Mouse (Mus musculus): ENCODE data around the gene Tesmin.
A peak's percentile ranks its signal among the peaks of the same experiment; 100 is the strongest.

Tesmin gene

GRCm38 (mm10) chr19:3388629-3389057 is at the start of gene Tesmin:
TSS of gene Tesmin (plus strand) at chr19:3388857.
- DNase-seq = peak; percentile 89

- no peak for DNase-seq
Measured at GRCm38 (mm10) chr19:3339187-3339586, 49.5 kb upstream of the Tesmin start.

DNA sequence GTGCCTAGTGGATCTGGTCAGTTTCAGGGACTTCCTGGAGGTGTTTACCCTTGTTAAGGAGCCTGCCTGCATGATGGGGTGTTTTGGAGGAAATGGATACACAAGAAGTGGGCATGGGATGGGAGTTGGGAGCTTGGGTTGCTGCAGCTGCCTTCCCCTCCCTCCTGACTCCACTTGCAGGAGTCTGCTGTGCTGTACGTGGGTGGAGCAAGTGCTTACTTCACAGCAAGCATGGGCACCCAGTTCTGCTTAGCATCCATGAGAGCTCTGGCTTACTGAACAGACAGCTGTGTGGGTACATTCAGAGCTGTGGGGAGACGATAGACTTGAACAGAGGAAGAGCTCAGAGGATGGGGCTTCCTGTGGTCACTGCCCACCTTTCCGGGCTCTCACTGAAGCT is 47.6 kb upstream of the Tesmin start:
- DNase-seq = peak; percentile 53

DNA sequence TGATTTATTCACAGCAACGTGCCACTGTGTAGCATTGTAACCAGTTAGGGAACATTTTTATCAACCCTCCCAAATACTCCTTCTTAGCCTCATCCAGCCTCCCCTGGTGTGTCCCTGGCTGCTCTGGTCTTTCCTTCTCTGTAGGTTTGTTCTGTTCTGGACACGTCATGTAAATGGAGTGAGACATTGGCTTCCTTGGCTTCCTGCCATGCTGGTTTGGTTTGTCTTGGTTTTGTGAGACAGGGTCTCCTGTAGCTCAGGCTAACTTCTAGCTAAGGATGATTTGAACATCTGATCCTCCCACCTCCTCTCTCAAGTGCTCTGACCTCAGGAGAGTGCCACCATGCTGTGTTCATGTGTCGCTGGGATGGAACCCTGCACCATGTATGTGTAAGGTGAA is 44.7 kb upstream of the Tesmin start:
- no peak for DNase-seq

- DNase-seq = no peak
Measured at GRCm38 (mm10) chr19:3344636-3345544, 43.8 kb upstream of the Tesmin start.

GRCm38 (mm10) chr19:3347784-3348183 is 40.9 kb upstream of the Tesmin start:
- no peak for DNase-seq

DNA sequence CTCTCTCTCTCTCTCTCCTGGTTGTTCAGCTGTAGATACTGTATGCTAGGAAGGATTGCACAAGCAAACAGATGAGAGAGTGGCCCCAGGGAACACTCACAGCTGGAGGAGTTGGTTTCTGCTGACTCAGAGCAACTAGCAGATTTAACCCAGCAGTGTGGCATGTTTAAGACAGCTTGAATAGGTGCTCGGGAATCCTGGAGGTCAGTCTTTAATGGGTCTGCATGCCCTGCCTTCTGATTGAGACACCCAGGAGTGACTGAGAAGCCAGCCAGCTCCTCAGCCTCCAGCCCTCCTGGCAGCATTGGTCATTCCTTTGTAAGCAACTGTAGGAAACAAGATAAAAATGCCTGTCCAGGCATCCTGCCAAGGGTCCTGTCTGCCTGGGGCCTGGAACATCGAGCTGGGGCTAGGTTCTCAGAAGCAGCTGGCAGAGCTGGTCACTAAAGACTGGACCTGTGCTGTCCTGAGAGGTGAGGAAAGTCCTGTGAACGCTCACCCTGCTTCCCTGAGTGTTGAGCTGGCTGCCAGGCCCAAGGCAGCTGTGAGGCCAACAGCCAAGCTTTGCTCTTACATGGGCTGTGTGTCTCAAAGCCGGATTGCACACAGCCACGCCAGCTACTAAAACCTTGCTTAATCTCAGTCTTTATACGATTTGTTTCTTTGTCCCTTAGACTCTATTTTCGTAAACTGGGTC is 35.1 kb upstream of the Tesmin start:
- DNase-seq = no peak

GRCm38 (mm10) chr19:3355096-3355495 is 33.6 kb upstream of the Tesmin start:
- DNase-seq = no peak

GRCm38 (mm10) chr19:3356516-3356915 is 32.1 kb upstream of the Tesmin start:
- no peak for DNase-seq

DNA sequence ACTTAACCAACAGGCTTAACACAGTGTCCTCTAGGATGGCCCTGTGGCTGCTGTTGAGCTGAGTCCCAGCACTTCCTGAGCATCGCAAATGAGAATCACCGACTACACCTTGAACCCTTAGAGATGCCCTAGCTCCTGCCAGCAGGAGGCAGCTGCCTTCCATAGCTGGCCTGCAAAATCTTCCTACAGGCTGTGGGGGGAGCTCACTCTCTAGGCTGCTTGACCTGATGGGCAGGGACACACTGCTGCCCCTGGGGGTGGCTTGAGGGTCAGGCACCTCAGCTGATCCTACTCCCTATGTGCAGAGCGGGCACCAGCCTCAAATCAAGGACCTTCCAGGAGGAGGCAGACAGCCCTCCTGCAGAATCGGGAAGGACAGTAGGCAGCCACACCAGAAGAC is 31.0 kb upstream of the Tesmin start:
- DNase-seq = no peak

- DNase-seq = no peak
Measured at GRCm38 (mm10) chr19:3359841-3360588, 28.6 kb upstream of the Tesmin start.

DNA sequence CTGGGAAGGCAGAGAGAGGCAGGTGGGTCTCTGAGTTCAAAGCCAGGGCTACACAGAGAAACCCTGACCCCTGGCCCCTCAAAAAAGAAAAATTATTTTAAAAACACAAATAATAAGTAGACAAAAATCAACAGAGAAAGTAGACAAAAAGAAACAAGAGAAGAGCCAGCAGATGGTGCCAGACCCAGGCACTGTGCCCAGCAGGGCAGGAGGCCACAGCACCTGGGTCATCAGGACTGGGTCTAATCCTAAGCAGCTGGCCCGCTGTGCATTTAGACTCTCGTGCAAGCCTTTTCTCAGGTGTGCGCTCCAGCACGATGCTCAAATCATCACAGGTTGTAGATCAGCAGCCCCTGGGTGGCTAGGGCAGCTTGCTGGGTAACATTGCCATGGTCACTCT is 25.1 kb upstream of the Tesmin start:
- no peak for DNase-seq

- no peak for DNase-seq
Measured at GRCm38 (mm10) chr19:3365089-3365488, 23.6 kb upstream of the Tesmin start.

- DNase-seq = no peak
Measured at GRCm38 (mm10) chr19:3368276-3368675, 20.4 kb upstream of the Tesmin start.

DNA sequence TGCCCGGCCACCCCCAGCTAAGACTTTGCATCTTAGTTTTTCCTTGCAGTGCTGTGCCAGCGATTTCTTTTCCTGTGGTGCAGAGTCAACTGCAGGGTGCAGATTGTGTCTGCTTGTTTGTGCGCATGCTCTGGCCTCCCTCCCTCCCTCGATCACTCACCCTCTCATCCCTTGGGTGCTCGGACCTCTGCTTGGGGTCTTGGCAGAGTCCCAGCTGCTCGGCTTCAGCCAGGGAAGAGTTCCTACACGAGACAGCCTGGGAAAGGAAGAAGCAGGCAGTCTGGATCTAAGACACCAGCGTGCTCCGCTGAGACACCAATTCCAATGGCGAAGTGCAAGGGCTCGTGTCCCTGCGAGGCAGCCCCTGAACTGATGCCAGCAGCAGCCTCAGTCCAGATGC is 15.3 kb upstream of the Tesmin start:
- no peak for DNase-seq

DNA sequence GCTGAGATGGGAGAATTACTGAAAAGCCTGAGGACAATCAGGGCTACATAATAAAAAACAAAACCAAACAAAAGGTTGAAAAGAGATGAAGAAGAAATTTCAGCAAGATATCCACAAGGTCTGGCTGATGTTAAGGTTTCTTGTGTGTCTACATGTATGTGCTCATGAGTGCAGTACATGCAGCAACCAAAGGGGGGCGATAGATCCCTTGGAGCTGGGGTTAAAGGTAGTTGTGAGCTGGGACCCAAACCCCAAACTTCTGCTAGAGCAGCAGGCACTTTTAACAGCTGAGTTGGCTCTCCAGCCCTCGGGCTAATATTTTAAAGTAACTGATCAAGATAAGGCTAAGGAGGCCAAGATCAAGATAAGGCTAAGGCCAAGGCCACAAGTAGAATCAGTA is 14.6 kb upstream of the Tesmin start:
- DNase-seq = no peak

DNA sequence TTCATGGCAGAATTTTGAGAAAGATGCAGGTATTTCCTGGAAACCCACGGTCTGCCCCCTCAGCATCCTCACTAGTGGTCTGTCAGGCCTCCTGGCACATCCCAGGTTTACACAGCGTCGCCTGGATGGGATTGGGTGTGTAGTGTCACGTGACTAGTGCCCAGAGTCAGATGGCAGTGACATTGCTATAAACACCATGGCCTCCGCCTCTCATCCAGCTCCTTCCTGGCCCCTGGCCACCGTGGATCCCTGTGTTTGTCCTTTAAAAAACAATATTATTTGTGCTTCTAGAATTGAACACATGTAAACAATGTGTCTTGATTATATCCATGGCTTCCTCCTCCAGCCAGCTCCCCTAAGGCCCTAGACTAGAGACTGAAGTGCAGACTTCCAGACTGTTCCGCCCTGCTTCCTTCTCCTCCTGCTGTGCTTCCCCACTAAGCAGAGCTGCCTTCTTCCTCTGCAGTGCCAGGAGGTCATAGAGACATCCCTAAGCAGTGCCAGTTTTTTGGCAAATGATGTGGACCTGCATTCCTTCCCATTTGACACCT is 12.6 kb upstream of the Tesmin start:
- no peak for DNase-seq

- DNase-seq = no peak
Measured at GRCm38 (mm10) chr19:3376966-3377715, 11.5 kb upstream of the Tesmin start.

DNA sequence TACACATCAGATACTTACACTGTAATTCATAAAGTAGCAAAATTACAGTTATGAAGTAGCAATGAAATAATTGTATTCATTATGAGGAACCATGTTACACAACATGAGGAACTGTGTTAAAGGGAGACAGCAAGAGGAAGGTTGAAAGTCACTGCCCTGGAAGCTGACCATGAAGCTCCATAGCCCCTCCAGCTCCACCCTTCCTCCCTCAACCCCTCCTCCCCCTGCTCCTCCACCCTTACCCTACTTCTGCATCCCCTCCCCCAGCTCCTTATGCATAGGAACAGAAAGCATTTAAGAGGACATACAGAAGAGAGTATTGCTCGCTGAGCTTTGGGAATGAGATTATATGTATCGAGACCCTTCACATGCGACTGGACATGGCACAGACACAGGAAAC is 10.0 kb upstream of the Tesmin start:
- no peak for DNase-seq

DNA sequence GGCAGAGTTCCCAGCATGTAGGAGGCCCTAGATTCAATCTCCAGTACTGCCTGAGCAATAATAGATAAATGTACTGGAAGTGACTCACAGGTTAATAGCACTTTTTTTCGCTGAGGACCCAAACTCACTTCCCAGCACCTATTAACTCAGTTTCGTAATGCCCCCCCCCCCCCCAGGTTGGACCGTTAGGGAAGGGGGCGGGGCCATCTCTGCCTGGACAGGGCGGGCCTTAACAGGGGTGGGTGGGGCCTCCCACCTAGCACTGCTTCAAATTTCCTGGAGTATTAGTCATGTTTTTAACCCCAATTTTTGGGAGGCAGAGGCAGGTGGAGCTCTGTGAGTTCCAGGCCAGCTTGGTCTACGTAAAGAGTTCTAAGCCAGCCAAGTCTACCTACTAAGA is 596 bp upstream of the Tesmin start:
- DNase-seq = no peak

GRCm38 (mm10) chr19:3389089-3389488 is 432 bp downstream of the Tesmin start:
- DNase-seq = peak; percentile 84

GRCm38 (mm10) chr19:3392384-3392783 is 3.7 kb downstream of the Tesmin start:
- DNase-seq = no peak

Data from layer of hippocampus, adult 9-11 months (tissue).